Mouse (Mus musculus): ENCODE measurements around the gene Pibf1. TPM values are rescaled to one million over a fixed set of nuclear protein-coding genes. Genes with fewer than 3 reads are reported as not detected.

The Pibf1 gene
- polyA plus RNA-seq, 1 experiment from 2014 or later: 15.5 TPM

- H3K36me3 ChIP-seq (ENCODE audit: inconsistent target): peaks cover 12% of the 10 kb centered on the region; the same call in 1 of the 2 replicates
Observed at GRCm38 (mm10) chr14:99121584-99122339, 22.5 kb downstream of the Pibf1 start.

GRCm38 (mm10) chr14:99124076-99124475 lies 24.9 kb downstream of the Pibf1 start:
- Histone ChIP-seq H3K27ac (no peak overlapping the region), H3K4me3 (ENCODE audit: inconsistent target) (no peak overlapping the region), H3K79me2 (ENCODE audit: inconsistent target) (no peaks in the 10 kb centered on the region), H3K36me3 (ENCODE audit: inconsistent target) (peaks cover 7% of the 10 kb centered on the region; the same call in 1 of the 2 replicates)
- 94% methylated on average over 4 of the region's 4 CpGs for WGBS (ENCODE audit: missing documents)

More at GRCm38 (mm10) chr14:99121584-99122339, 22.5 kb downstream of the Pibf1 start:
- WGBS (ENCODE audit: missing documents): 93% methylated on average over 11 of the region's 11 CpGs
- no peaks in the 10 kb centered on the region for H3K79me2 ChIP-seq (ENCODE audit: inconsistent target)
- H3K27ac ChIP-seq: no peak overlapping the region
- no peak overlapping the region for H3K4me3 ChIP-seq (ENCODE audit: inconsistent target)

GRCm38 (mm10) chr14:99126713-99127112 lies 27.5 kb downstream of the Pibf1 start:
- peaks cover 9% of the 10 kb centered on the region; the same call in 1 of the 2 replicates for H3K36me3 ChIP-seq (ENCODE audit: inconsistent target)
- WGBS (ENCODE audit: missing documents): 70% methylated on average over 4 of the region's 4 CpGs
- no peak overlapping the region for H3K4me3 ChIP-seq (ENCODE audit: inconsistent target)

GRCm38 (mm10) chr14:99127509-99127908 lies 28.3 kb downstream of the Pibf1 start:
- Histone ChIP-seq H3K79me2 (ENCODE audit: inconsistent target) (no peaks in the 10 kb centered on the region), H3K4me3 (ENCODE audit: inconsistent target) (no peak overlapping the region), H3K27ac (no peak overlapping the region), H3K36me3 (ENCODE audit: inconsistent target) (0 out of 2 replicates have a peak, but pooled peaks cover 4% of the 10 kb centered on the region)
- WGBS (ENCODE audit: missing documents): 90% methylated on average over 1 of the region's 1 CpGs

More at GRCm38 (mm10) chr14:99126713-99127112, 27.5 kb downstream of the Pibf1 start:
- Histone ChIP-seq H3K79me2 (ENCODE audit: inconsistent target) (no peaks in the 10 kb centered on the region), H3K27ac (no peak overlapping the region)

- Histone ChIP-seq H3K79me2 (ENCODE audit: inconsistent target) (no peaks in the 10 kb centered on the region), H3K27ac (no peak overlapping the region), H3K4me3 (ENCODE audit: inconsistent target) (no peak overlapping the region), H3K36me3 (ENCODE audit: inconsistent target) (peaks cover 4% of the 10 kb centered on the region; the same call in 1 of the 2 replicates)
- WGBS (ENCODE audit: missing documents): 90% methylated on average over 1 of the region's 2 CpGs
Observed at GRCm38 (mm10) chr14:99129050-99129449, 29.8 kb downstream of the Pibf1 start.

GRCm38 (mm10) chr14:99134048-99134447 lies 34.8 kb downstream of the Pibf1 start:
- Histone ChIP-seq H3K36me3 (ENCODE audit: inconsistent target) (peaks cover 27% of the 10 kb centered on the region), H3K4me3 (ENCODE audit: inconsistent target) (no peak overlapping the region), H3K79me2 (ENCODE audit: inconsistent target) (no peaks in the 10 kb centered on the region), H3K27ac (no peak overlapping the region)
- 83% methylated on average over 2 of the region's 2 CpGs for WGBS (ENCODE audit: missing documents)

- no peak overlapping the region for H3K27ac ChIP-seq
- 97% methylated on average over 9 of the region's 9 CpGs for WGBS (ENCODE audit: missing documents)
- H3K4me3 ChIP-seq (ENCODE audit: inconsistent target): no peak overlapping the region
- no peaks in the 10 kb centered on the region for H3K79me2 ChIP-seq (ENCODE audit: inconsistent target)
- peaks cover 27% of the 10 kb centered on the region for H3K36me3 ChIP-seq (ENCODE audit: inconsistent target)
Observed at GRCm38 (mm10) chr14:99135761-99136160, 36.5 kb downstream of the Pibf1 start.

GRCm38 (mm10) chr14:99136297-99136696 lies 37.1 kb downstream of the Pibf1 start:
- H3K4me3 ChIP-seq (ENCODE audit: inconsistent target): no peak overlapping the region
- no peak overlapping the region for H3K27ac ChIP-seq
- H3K36me3 ChIP-seq (ENCODE audit: inconsistent target): peaks cover 23% of the 10 kb centered on the region
- no peaks in the 10 kb centered on the region for H3K79me2 ChIP-seq (ENCODE audit: inconsistent target)
- WGBS (ENCODE audit: missing documents): 89% methylated on average over 16 of the region's 16 CpGs

GRCm38 (mm10) chr14:99140036-99140435 lies 40.8 kb downstream of the Pibf1 start:
- WGBS (ENCODE audit: missing documents): 95% methylated on average over 2 of the region's 2 CpGs
- no peak overlapping the region for H3K4me3 ChIP-seq (ENCODE audit: inconsistent target)
- H3K79me2 ChIP-seq (ENCODE audit: inconsistent target): no peaks in the 10 kb centered on the region
- H3K36me3 ChIP-seq (ENCODE audit: inconsistent target): peaks cover 23% of the 10 kb centered on the region
- H3K27ac ChIP-seq: no peak overlapping the region

- Histone ChIP-seq H3K36me3 (ENCODE audit: inconsistent target) (peaks cover 8% of the 10 kb centered on the region), H3K27ac (no peak overlapping the region)
- 55% methylated on average over 15 of the region's 15 CpGs for WGBS (ENCODE audit: missing documents)
Observed at GRCm38 (mm10) chr14:99141786-99142633, 42.8 kb downstream of the Pibf1 start.

GRCm38 (mm10) chr14:99146841-99147240 lies 47.6 kb downstream of the Pibf1 start:
- Histone ChIP-seq H3K27ac (no peak overlapping the region), H3K4me3 (ENCODE audit: inconsistent target) (no peak overlapping the region), H3K79me2 (ENCODE audit: inconsistent target) (no peaks in the 10 kb centered on the region), H3K36me3 (ENCODE audit: inconsistent target) (no peaks in the 10 kb centered on the region)
- 100% methylated on average over 1 of the region's 1 CpGs for WGBS (ENCODE audit: missing documents)

More at GRCm38 (mm10) chr14:99141786-99142633, 42.8 kb downstream of the Pibf1 start:
- Histone ChIP-seq H3K4me3 (ENCODE audit: inconsistent target) (no peak overlapping the region), H3K79me2 (ENCODE audit: inconsistent target) (no peaks in the 10 kb centered on the region)

- Histone ChIP-seq H3K27ac (no peak overlapping the region), H3K4me3 (ENCODE audit: inconsistent target) (no peak overlapping the region), H3K79me2 (ENCODE audit: inconsistent target) (no peaks in the 10 kb centered on the region), H3K36me3 (ENCODE audit: inconsistent target) (0 out of 2 replicates have a peak, but pooled peaks cover 6% of the 10 kb centered on the region)
- whole genome bisulfite sequencing (ENCODE audit: missing documents): 91% methylated on average over 4 of the region's 4 CpGs
Observed at GRCm38 (mm10) chr14:99152683-99153082, 53.5 kb downstream of the Pibf1 start.

GRCm38 (mm10) chr14:99159940-99160339 lies 60.7 kb downstream of the Pibf1 start:
- Histone ChIP-seq H3K27ac (no peak overlapping the region), H3K4me3 (ENCODE audit: inconsistent target) (no peak overlapping the region), H3K79me2 (ENCODE audit: inconsistent target) (no peaks in the 10 kb centered on the region), H3K36me3 (ENCODE audit: inconsistent target) (0 out of 2 replicates have a peak, but pooled peaks cover 5% of the 10 kb centered on the region)
- WGBS (ENCODE audit: missing documents): 44% methylated on average over 5 of the region's 6 CpGs

GRCm38 (mm10) chr14:99163051-99163450 lies 63.8 kb downstream of the Pibf1 start:
- Histone ChIP-seq H3K4me3 (ENCODE audit: inconsistent target) (no peak overlapping the region), H3K27ac (no peak overlapping the region), H3K36me3 (ENCODE audit: inconsistent target) (no peaks in the 10 kb centered on the region), H3K79me2 (ENCODE audit: inconsistent target) (no peaks in the 10 kb centered on the region)
- WGBS (ENCODE audit: missing documents): 98% methylated on average over 3 of the region's 3 CpGs

Measured in macrophage (primary cell).